Comparison of ENCODE assay signal across 9 mouse cellular contexts in the genomic region with DNA sequence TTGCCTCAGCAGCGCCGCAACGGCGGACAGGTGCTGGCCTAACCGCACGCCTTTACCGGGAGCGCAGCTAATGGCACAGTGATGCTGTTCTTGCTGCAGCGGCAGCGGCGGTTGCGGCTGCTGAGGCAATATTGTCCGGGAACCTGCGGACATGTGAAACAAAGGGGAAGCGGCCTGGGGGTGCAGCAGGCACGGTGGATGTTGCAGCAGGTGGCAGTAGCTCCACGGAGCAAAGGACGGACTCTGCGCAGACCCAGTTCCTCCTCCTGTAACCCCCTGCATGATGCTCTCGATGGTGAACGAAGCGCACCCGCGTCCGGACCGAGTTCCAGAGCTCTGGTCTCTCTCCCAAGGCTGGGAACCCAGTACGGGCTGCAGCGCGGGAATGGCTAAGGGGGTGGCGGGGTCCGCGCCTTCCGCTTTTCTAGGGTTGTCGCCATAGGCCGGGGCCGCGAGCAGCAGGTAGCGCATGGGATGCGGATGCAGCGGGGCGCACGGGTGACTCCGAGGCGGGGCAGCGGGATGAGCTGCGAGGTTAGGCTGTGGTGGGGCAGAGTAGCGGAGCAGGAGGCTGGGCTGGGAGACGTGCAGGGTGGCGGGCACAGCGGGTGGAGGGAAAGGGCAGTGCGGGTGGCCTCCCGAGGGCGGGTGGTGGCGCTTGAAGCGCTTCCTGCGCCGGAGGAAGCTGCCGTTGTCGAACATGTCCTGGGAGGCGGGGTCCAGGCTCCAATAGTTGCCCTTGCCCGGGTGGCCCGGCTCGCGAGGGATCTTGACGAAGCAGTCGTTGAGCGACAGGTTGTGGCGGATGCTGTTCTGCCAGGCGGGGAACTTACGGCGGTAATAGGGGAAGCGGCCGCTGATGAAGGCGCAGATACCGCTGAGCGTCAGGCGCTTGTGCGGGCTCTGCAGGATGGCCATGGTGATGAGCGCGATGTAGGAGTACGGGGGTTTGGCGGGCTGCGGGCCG. TPM values are rescaled to one million over a fixed set of nuclear protein-coding genes. Genes with fewer than 3 reads are reported as not detected.
A peak's percentile ranks its signal among the peaks of the same experiment; 100 is the strongest.
DNase-seq lines count a peak whose midpoint lies in the region; ATAC-seq and TF ChIP-seq lines count a peak whose summit lies in the region.
"Had no signal": no experiment of that assay in that cellular context is flagged by ENCODE, and none has a peak within 500 bp of the region (broad histone marks: within the 10 kb centered on the region; RNA-seq: fewer than 3 reads in every experiment).

No protein-coding gene starts in this region.

- peak overlapping the region; percentile 82 for H3K4me2 ChIP-seq in forebrain, embryonic 15.5 days (replicated peaks)
- peak overlapping the region; percentile 75 for H3K4me2 ChIP-seq in kidney, embryonic 15.5 days
- H3K4me2 ChIP-seq in midbrain, embryonic 13.5 days (replicated peaks): peak overlapping the region; percentile 82

- H3K4me1 ChIP-seq in G1E (ENCODE audit: insufficient read depth, low read depth, low read length): no peaks in the 10 kb centered on the region
- H3K4me1 ChIP-seq in forebrain, embryonic 15.5 days: peaks cover 27% of the 10 kb centered on the region
- H3K4me1 ChIP-seq in kidney, embryonic 15.5 days: peaks cover 34% of the 10 kb centered on the region
- H3K4me1 ChIP-seq in midbrain, embryonic 13.5 days (replicated peaks): peaks cover 31% of the 10 kb centered on the region

- H3K9me3 ChIP-seq in G1E (replicated peaks): peaks cover 8% of the 10 kb centered on the region
- no peaks in the 10 kb centered on the region for H3K9me3 ChIP-seq in forebrain, embryonic 15.5 days
- H3K9me3 ChIP-seq in kidney, embryonic 15.5 days (replicated peaks): no peaks in the 10 kb centered on the region
- no peaks in the 10 kb centered on the region for H3K9me3 ChIP-seq in midbrain, embryonic 13.5 days

- no peaks in the 10 kb centered on the region for H3K36me3 ChIP-seq in G1E (replicated peaks)
- H3K36me3 ChIP-seq in forebrain, embryonic 15.5 days: no peaks in the 10 kb centered on the region
- no peaks in the 10 kb centered on the region for H3K36me3 ChIP-seq in kidney, embryonic 15.5 days
- no peaks in the 10 kb centered on the region for H3K36me3 ChIP-seq in midbrain, embryonic 13.5 days

- H3K27ac ChIP-seq in forebrain, embryonic 15.5 days (replicated peaks): no peak overlapping the region
- H3K27ac ChIP-seq in kidney, embryonic 15.5 days: no peak overlapping the region
- no peak overlapping the region for H3K27ac ChIP-seq in midbrain, embryonic 13.5 days

- WGBS in forebrain, embryonic 15.5 days: 1% methylated on average over 84 of the region's 84 CpGs
- WGBS in kidney, embryonic 15.5 days: under 1% methylated on average over 84 of the region's 84 CpGs
- WGBS in midbrain, embryonic 13.5 days: under 1% methylated on average over 78 of the region's 84 CpGs

- DNase-seq in gastrocnemius, postnatal 10 days: peak; percentile 31
- DNase-seq in gastrocnemius, adult 18-20 months (ENCODE audit: low spot score): no peak
- DNase-seq in G1E (ENCODE audit: low spot score): no peak
- no peak for DNase-seq in layer of hippocampus, adult 18-20 months (ENCODE audit: low spot score in 2 of 2)

- H3K9ac ChIP-seq in forebrain, embryonic 15.5 days (replicated peaks): peak overlapping the region; percentile 24; the same call in 1 of the 2 replicates
- H3K9ac ChIP-seq in kidney, embryonic 15.5 days: no peak overlapping the region; the same call in 1 of the 2 replicates
- peak overlapping the region; percentile 37 for H3K9ac ChIP-seq in midbrain, embryonic 13.5 days (replicated peaks)

- no peak for ATAC-seq in G1E (ENCODE audit: extremely low read depth, insufficient number of reproducible peaks, low FRiP score, poor library complexity, severe bottlenecking)
- peak; percentile 57 for ATAC-seq in forebrain, embryonic 15.5 days (replicated peaks)
- ATAC-seq in kidney, embryonic 15.5 days (replicated peaks; ENCODE audit: low FRiP score): peak; percentile 52
- peak; percentile 72 for ATAC-seq in midbrain, embryonic 13.5 days
- no peak for ATAC-seq in megakaryocyte-erythroid progenitor cell, adult 5-6 weeks (replicated peaks; ENCODE audit: low FRiP score, low TSS enrichment, poor library complexity, severe bottlenecking)

- 0 out of 2 replicates have a peak overlapping the region, but pooled peaks have one; percentile 7 for H3K4me3 ChIP-seq in G1E (ENCODE audit: low read depth, low read length)
- H3K4me3 ChIP-seq in forebrain, embryonic 15.5 days: peak overlapping the region; percentile 40
- peak overlapping the region; percentile 45 for H3K4me3 ChIP-seq in kidney, embryonic 15.5 days (replicated peaks)
- peak overlapping the region; percentile 45 for H3K4me3 ChIP-seq in midbrain, embryonic 13.5 days (replicated peaks)

- H3K27me3 ChIP-seq in G1E (ENCODE audit: insufficient read depth, low read length): peaks cover 32% of the 10 kb centered on the region
- peaks cover 78% of the 10 kb centered on the region for H3K27me3 ChIP-seq in forebrain, embryonic 15.5 days
- H3K27me3 ChIP-seq in kidney, embryonic 15.5 days: peaks cover 95% of the 10 kb centered on the region
- H3K27me3 ChIP-seq in midbrain, embryonic 13.5 days: peaks cover 91% of the 10 kb centered on the region

- TF ChIP-seq CTCF in G1E (IDR thresholded peaks at IDR 0.05; ENCODE audit: low read depth, low read length): no peak

RNA-seq across cellular contexts. Expression of a gene that starts 1.1 kb away (rescaled TPM):
- total RNA-seq in gastrocnemius, postnatal 10 days (2021): not detected
- total RNA-seq in gastrocnemius, adult 18-20 months (2021): not detected
- not detected in 2 replicates for total RNA-seq in G1E (2014; fragmentation: Nextera tagmentation)
- total RNA-seq in G1E (2017): not detected in 2 replicates
- 0.03 TPM in 1 of 2 replicates, not detected in the other for polyA plus RNA-seq in G1E (2012)
- polyA plus RNA-seq in forebrain, embryonic 15.5 days (2015; fragmentation: Nextera tagmentation; extraction: Ambion mirVana): not detected in 2 replicates
- not detected in 2 replicates for polyA plus RNA-seq in kidney, embryonic 15.5 days (2015; fragmentation: Nextera tagmentation; extraction: Ambion mirVana)
- 0.10 and 0.13 TPM in 2 replicates for polyA plus RNA-seq in midbrain, embryonic 13.5 days (2015; fragmentation: Nextera tagmentation; extraction: Ambion mirVana)
- total RNA-seq in layer of hippocampus, adult 18-20 months (2021): not detected
- total RNA-seq in megakaryocyte-erythroid progenitor cell, adult 5-6 weeks (2014; fragmentation: Nextera tagmentation): not detected in 2 replicates
- not detected in 2 replicates for total RNA-seq in megakaryocyte-erythroid progenitor cell, adult 5-6 weeks (2017)
- total RNA-seq: heart, postnatal 14 days had no signal

RNA-seq across cellular contexts. Expression of a gene that starts 24.4 kb away (rescaled TPM):
- 100 to 1,000 TPM; 367 to 503 TPM for total RNA-seq in gastrocnemius, postnatal 10 days (2021)
- total RNA-seq in gastrocnemius, adult 18-20 months (2021): 100 to 1,000 TPM; 441 to 524 TPM
- total RNA-seq in G1E (2014; fragmentation: Nextera tagmentation) (67.5 and 91.0 TPM in 2 replicates), G1E (2017) (118 and 156 TPM in 2 replicates)
- 0.11 TPM in 1 of 2 replicates, not detected in the other for polyA plus RNA-seq in G1E (2012)
- polyA plus RNA-seq in forebrain, embryonic 15.5 days (2015; fragmentation: Nextera tagmentation; extraction: Ambion mirVana): 212 and 213 TPM in 2 replicates
- 279 and 310 TPM in 2 replicates for polyA plus RNA-seq in kidney, embryonic 15.5 days (2015; fragmentation: Nextera tagmentation; extraction: Ambion mirVana)
- polyA plus RNA-seq in midbrain, embryonic 13.5 days (2015; fragmentation: Nextera tagmentation; extraction: Ambion mirVana): 227 and 245 TPM in 2 replicates
- 100 to 1,000 TPM; 168 to 191 TPM for total RNA-seq in layer of hippocampus, adult 18-20 months (2021)
- 165 and 186 TPM in 2 replicates for total RNA-seq in megakaryocyte-erythroid progenitor cell, adult 5-6 weeks (2014; fragmentation: Nextera tagmentation)
- total RNA-seq in megakaryocyte-erythroid progenitor cell, adult 5-6 weeks (2017): 47.6 and 162 TPM in 2 replicates

RNA-seq across cellular contexts. Expression of a gene that starts 38.2 kb away (rescaled TPM):
- total RNA-seq in gastrocnemius, postnatal 10 days (2021): 10 to 100 TPM; 27.3 to 29.5 TPM
- total RNA-seq in gastrocnemius, adult 18-20 months (2021): 10 to 100 TPM; 14.2 to 19.3 TPM
- not detected in 2 replicates for total RNA-seq in G1E (2014; fragmentation: Nextera tagmentation)
- 0.16 and 0.29 TPM in 2 replicates for total RNA-seq in G1E (2017)
- not detected in 2 replicates for polyA plus RNA-seq in G1E (2012)
- 0.20 and 0.32 TPM in 2 replicates for polyA plus RNA-seq in forebrain, embryonic 15.5 days (2015; fragmentation: Nextera tagmentation; extraction: Ambion mirVana)
- 2.0 and 2.8 TPM in 2 replicates for polyA plus RNA-seq in kidney, embryonic 15.5 days (2015; fragmentation: Nextera tagmentation; extraction: Ambion mirVana)
- 0.30 and 0.31 TPM in 2 replicates for polyA plus RNA-seq in midbrain, embryonic 13.5 days (2015; fragmentation: Nextera tagmentation; extraction: Ambion mirVana)
- total RNA-seq in layer of hippocampus, adult 18-20 months (2021): 1 to 10 TPM; 3.5 to 4.1 TPM
- total RNA-seq in megakaryocyte-erythroid progenitor cell, adult 5-6 weeks (2014; fragmentation: Nextera tagmentation): not detected in 2 replicates
- not detected in 2 replicates for total RNA-seq in megakaryocyte-erythroid progenitor cell, adult 5-6 weeks (2017)

Comparison
In these comparisons a context has a peak if more than half of its experiments do, and no peak if none do; other contexts are left out.
1. ATAC-seq: peak in forebrain, embryonic 15.5 days (single experiment), kidney, embryonic 15.5 days (single experiment) and midbrain, embryonic 13.5 days (single experiment); none in G1E (single experiment) and megakaryocyte-erythroid progenitor cell, adult 5-6 weeks (single experiment).
2. Peak in every context shown above with its lines, with median percentiles within 50 percentile points of each other: H3K4me3 ChIP-seq and H3K4me2 ChIP-seq.